Mouse (Mus musculus) ES-E14 (cell line): ENCODE measurements around the gene Cdpf1. TPM values are rescaled to one million over a fixed set of nuclear protein-coding genes. Genes with fewer than 3 reads are reported as not detected.

ENCODE experiments used
- DNase-seq: peaks from one replicate; pipeline ENCODE4 v3.0.0-alpha.2; 2013; ENCODE audit warnings: low read depth, low spot score
- H3K27ac ChIP-seq: 2 replicates; pipeline ENCODE4 v1.5.1; 2012; ENCODE audit warnings: low read depth, mild to moderate bottlenecking, low read length, moderate library complexity, mixed read lengths; ENCODE audit not compliant: poor library complexity, insufficient read depth, severe bottlenecking
- H3K36me3 ChIP-seq: 2 replicates; pipeline ENCODE4 v1.6.1; 2012; ENCODE audit warnings: mild to moderate bottlenecking, low read length, moderate library complexity, mixed read lengths; ENCODE audit not compliant: control insufficient read depth, poor library complexity, insufficient read depth, severe bottlenecking
- H3K4me1 ChIP-seq, 2 experiments: fragments of 150-350 bp in 1 of 2; sonication (generic) in 1 of 2; 2 replicates each; pipeline ENCODE4 v1.6.1; 2012; ENCODE audit warnings: low read length in 2 of 2, mild to moderate bottlenecking in 1 of 2, mixed read lengths in 1 of 2; ENCODE audit not compliant: control insufficient read depth in 2 of 2, insufficient read depth in 2 of 2, poor library complexity in 1 of 2
- H3K4me3 ChIP-seq, 2 experiments: fragments of 150-350 bp in 1 of 2; sonication (generic) in 1 of 2; 2 replicates each; pipeline ENCODE4 v1.5.1; 2012; ENCODE audit warnings: low read length in 2 of 2, low read depth in 1 of 2, mild to moderate bottlenecking in 1 of 2, mixed read lengths in 1 of 2; ENCODE audit not compliant: insufficient read depth in 1 of 2, poor library complexity in 1 of 2, severe bottlenecking in 1 of 2
- H3K9ac ChIP-seq: 2 replicates; pipeline ENCODE4 v1.6.1; 2012; ENCODE audit warnings: low read depth, mild to moderate bottlenecking, low read length, mixed read lengths; ENCODE audit not compliant: poor library complexity, insufficient read depth, severe bottlenecking
- H3K9me3 ChIP-seq: fragments of 150-350 bp; sonication (generic); 2 replicates; pipeline ENCODE4 v1.6.1; 2012; ENCODE audit warnings: low read depth, mild to moderate bottlenecking, low read length; ENCODE audit not compliant: control insufficient read depth, insufficient read depth
- CHD2 ChIP-seq: IDR thresholded peaks from 2 replicates; pipeline ENCODE4 v1.6.1; 2014; ENCODE audit warnings: mild to moderate bottlenecking, low read depth, low read length, inconsistent platforms
- HCFC1 ChIP-seq: IDR thresholded peaks from 2 replicates; pipeline ENCODE4 v1.6.1; 2012; ENCODE audit warnings: low read length, inconsistent platforms, borderline replicate concordance; ENCODE audit not compliant: insufficient read depth
- MAFK ChIP-seq: IDR thresholded peaks from 2 replicates; pipeline ENCODE4 v1.6.1; 2014; ENCODE audit warnings: mild to moderate bottlenecking, low read depth, low read length, inconsistent platforms; ENCODE audit not compliant: insufficient read depth
- ZC3H11A ChIP-seq: IDR thresholded peaks from 2 replicates; pipeline ENCODE4 v1.6.1; 2012; ENCODE audit warnings: low read depth, mild to moderate bottlenecking, inconsistent platforms, low read length, borderline replicate concordance
- ZNF384 ChIP-seq: IDR thresholded peaks from 2 replicates; pipeline ENCODE4 v1.6.1; 2012; ENCODE audit warnings: low read depth, low read length, inconsistent platforms
- in situ Hi-C, 2 experiments: fragments of 600-800 bp; cut with MboI; formaldehyde crosslinking; loops; one replicate each; pipeline ENCODE4 v1.15.1; 2025; ENCODE audit warnings: low sequenced_read_pairs in 2 of 2, inconsistent platforms in 1 of 2; ENCODE audit not compliant: unreplicated experiment in 2 of 2
- total RNA-seq: library from RNA; depleted of rRNA; stranded (reverse); fragments of 300-350 nt; gene quantifications from 2 replicates; pipeline ENCODE4 v1.2.3, GENCODE M21; 2012

Gene Cdpf1
- total RNA-seq, 1 experiment = 22.6 TPM

DNA sequence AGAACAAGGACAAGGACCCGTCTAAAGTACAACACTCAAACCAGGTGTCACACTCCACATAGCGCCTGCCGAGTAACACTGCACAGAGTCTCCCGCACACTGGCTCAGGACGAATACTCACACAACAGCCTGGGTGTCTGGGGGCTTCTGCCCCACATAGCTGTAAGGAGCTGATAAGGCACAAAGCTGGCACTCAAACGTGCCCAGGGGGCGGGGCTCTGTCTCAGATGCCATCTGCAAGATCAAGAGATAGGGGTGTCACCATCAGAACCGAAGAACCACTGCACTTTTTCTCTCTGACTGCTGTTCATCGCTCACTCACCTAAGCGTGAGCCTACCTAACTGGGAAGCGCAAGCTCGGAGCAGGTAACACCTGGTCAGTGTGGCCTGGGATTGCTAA, 2.4 kb downstream of the Cdpf1 start:
- in situ Hi-C loops = no loop called here

DNA sequence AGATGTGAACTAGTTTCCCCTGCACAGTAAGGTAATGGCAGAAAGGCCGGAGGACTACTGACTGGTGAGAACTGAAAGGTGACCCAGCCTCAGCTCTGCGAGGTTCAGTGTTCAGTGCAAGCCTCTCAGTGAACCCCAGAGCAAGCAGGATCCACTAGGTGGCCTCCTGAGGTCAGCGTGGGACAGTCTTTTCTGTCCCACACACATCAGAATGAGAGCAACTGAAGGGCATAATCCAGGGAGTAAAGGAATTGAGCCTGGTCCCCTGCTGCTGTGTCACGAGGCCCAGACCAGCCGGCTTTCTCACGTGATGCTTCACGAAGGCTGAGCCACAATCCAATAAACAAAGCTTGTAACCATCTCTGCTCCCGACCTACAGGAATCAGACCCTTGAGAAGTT, 3.1 kb downstream of the Cdpf1 start:
- no peak for DNase-seq
- Histone ChIP-seq H3K9ac (no peak overlapping the region), H3K9me3 (no peaks in the 10 kb centered on the region), H3K27ac (no peak overlapping the region), H3K36me3 (no peaks in the 10 kb centered on the region; the same call in 1 of the 2 replicates), H3K4me1 (peaks cover under 1 to 4% of the 10 kb centered on the region in 2 experiments; a peak in 1 of 4 replicates), H3K4me3 (no peak overlapping the region)
- in situ Hi-C loops = no loop called here
- TF ChIP-seq ZNF384 (no peak), MAFK (no peak), ZC3H11A (no peak), HCFC1 (no peak), CHD2 (no peak)

More for the DNA sequence above, 2.4 kb downstream of the Cdpf1 start:
- H3K4me3 ChIP-seq = no peak overlapping the region
- no peaks in the 10 kb centered on the region; the same call in 1 of the 2 replicates for H3K36me3 ChIP-seq
- DNase-seq = no peak
- no peak overlapping the region for H3K27ac ChIP-seq
- peaks cover 3 to 6% of the 10 kb centered on the region in 2 experiments; a peak in 1 of 4 replicates for H3K4me1 ChIP-seq
- H3K9me3 ChIP-seq = no peaks in the 10 kb centered on the region
- H3K9ac ChIP-seq = no peak overlapping the region
- TF ChIP-seq MAFK = no peak
- TF ChIP-seq HCFC1 = no peak
- no peak for TF ChIP-seq CHD2
- no peak for TF ChIP-seq ZC3H11A
- TF ChIP-seq ZNF384 = no peak

DNA sequence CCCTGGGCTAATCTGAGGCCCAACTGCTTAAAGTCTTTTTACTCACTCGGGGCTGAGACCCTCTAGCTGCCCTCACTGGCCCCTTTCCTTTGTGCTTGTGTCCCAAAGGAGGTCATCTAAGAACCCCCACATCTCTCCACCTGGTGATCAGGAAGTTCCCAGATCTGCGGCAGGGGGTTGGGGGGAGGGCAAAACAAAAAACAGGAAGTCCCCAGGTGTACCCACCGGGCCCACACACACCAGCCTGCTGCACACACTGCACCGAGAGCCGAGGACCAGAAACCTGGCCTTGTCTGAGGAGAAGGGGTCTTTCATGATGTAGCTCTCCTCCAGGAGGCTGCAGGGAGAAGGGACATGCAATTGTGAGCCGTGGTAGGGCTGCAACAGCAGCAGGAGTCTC, 3.5 kb downstream of the Cdpf1 start:
- Histone ChIP-seq H3K9ac (no peak overlapping the region), H3K4me1 (peaks cover 0 to 3% of the 10 kb centered on the region in 2 experiments; a peak in 1 of 4 replicates), H3K9me3 (no peaks in the 10 kb centered on the region), H3K36me3 (no peaks in the 10 kb centered on the region; the same call in 1 of the 2 replicates), H3K4me3 (no peak overlapping the region), H3K27ac (no peak overlapping the region)
- no peak for DNase-seq
- in situ Hi-C loops = no loop called here
- TF ChIP-seq MAFK = no peak
- TF ChIP-seq CHD2 = no peak
- TF ChIP-seq HCFC1 = no peak
- TF ChIP-seq ZNF384 = no peak
- no peak for TF ChIP-seq ZC3H11A

DNA sequence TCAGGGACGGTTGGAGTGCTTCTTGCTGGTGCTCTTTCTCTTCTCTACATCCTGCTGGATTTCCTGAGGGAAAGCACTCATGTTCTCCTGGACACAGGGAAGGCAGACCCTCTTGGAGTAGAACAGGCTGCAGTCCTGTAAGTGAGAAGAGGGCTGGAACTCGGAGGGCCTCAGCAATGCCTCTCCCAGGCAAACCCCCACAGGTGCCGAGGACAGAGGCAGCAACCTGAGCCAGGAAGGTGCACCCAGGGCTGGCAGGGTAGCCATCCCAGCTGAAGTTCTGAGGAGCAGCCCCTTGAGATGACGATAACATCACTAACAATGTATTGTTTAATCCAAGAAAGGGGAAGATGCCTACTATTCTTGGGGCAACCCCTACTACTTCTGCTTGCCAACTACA, 4.1 kb downstream of the Cdpf1 start:
- Histone ChIP-seq H3K9me3 (no peaks in the 10 kb centered on the region), H3K27ac (no peak overlapping the region), H3K36me3 (no peaks in the 10 kb centered on the region; the same call in 1 of the 2 replicates), H3K9ac (no peak overlapping the region), H3K4me1 (peaks cover 0 to 3% of the 10 kb centered on the region in 2 experiments; a peak in 1 of 4 replicates), H3K4me3 (no peak overlapping the region)
- TF ChIP-seq HCFC1 (no peak), MAFK (no peak), ZNF384 (no peak), ZC3H11A (no peak), CHD2 (no peak)
- DNase-seq = no peak
- in situ Hi-C loops = no loop called here
